Mouse (Mus musculus) hindbrain, embryonic 15.5 days (tissue): ENCODE measurements at regions not wholly inside any gene's neighbourhood (a gene's known extent, or its start where the extent isn't known, plus 50 kb on each side); places are given as distances from the start of the nearest gene placed in this dataset.

Experiments
- ATAC-seq: fragments of 200-750 bp; cut with Nextera tagmentation; 2 replicates; pipeline ENCODE4 v1.8.0; 2017; ENCODE audit warnings: low read depth, moderate number of reproducible peaks, moderate TSS enrichment; ENCODE audit not compliant: low FRiP score
- H3K27ac ChIP-seq: fragments of 300-500 bp; sonication (generic); replicated peaks from 2 replicates; pipeline ENCODE4 v1.5.1; 2015; ENCODE audit warnings: mild to moderate bottlenecking, inconsistent platforms
- H3K27me3 ChIP-seq: fragments of 300-500 bp; sonication (generic); 2 replicates; pipeline ENCODE4 v1.6.1; 2015; ENCODE audit warnings: control low read depth, inconsistent platforms
- H3K36me3 ChIP-seq: fragments of 300-500 bp; sonication (generic); 2 replicates; pipeline ENCODE4 v1.6.1; 2015; ENCODE audit warnings: control low read depth, inconsistent platforms
- H3K4me1 ChIP-seq: fragments of 300-500 bp; sonication (generic); replicated peaks from 2 replicates; pipeline ENCODE4 v1.6.1; 2015; ENCODE audit warnings: control low read depth, inconsistent platforms
- H3K4me2 ChIP-seq: fragments of 300-500 bp; sonication (generic); 2 replicates; pipeline ENCODE4 v1.6.1; 2015; ENCODE audit warnings: moderate library complexity, mild to moderate bottlenecking, inconsistent platforms
- H3K4me3 ChIP-seq: fragments of 300-500 bp; sonication (generic); 2 replicates; pipeline ENCODE4 v1.5.1; 2015; ENCODE audit warnings: mild to moderate bottlenecking, inconsistent platforms
- H3K9ac ChIP-seq: fragments of 300-500 bp; sonication (generic); 2 replicates; pipeline ENCODE4 v1.6.1; 2015; ENCODE audit warnings: inconsistent platforms
- H3K9me3 ChIP-seq: fragments of 300-500 bp; sonication (generic); 2 replicates; pipeline ENCODE4 v1.6.1; 2016; ENCODE audit warnings: control low read depth, inconsistent platforms
- WGBS: fragments of 180-500 bp; shearing (Covaris S2); methylation state at CpG from one replicate; pipeline ENCODE4 v1.1.7; 2015; 5-methylcytosine and 5-hydroxymethylcytosine counted together

- H3K4me3 ChIP-seq: no peak overlapping the region
- no peaks in the 10 kb centered on the region for H3K4me1 ChIP-seq
- no peaks in the 10 kb centered on the region for H3K9me3 ChIP-seq
- no peak overlapping the region for H3K27ac ChIP-seq
- WGBS: 85% methylated on average over 9 of the region's 9 CpGs
- ATAC-seq: no peak
- no peaks in the 10 kb centered on the region for H3K27me3 ChIP-seq
- H3K4me2 ChIP-seq: no peak overlapping the region
- H3K36me3 ChIP-seq: no peaks in the 10 kb centered on the region
- no peak overlapping the region for H3K9ac ChIP-seq
Measured at GRCm38 (mm10) chr5:46007446-46007845, 150.0 kb upstream of the Lcorl start.

- 83% methylated on average over 2 of the region's 2 CpGs for WGBS
- ATAC-seq: no peak
- no peak overlapping the region for H3K9ac ChIP-seq
Measured at GRCm38 (mm10) chr5:46006691-46007090, 149.3 kb upstream of the Lcorl start.

GRCm38 (mm10) chr5:46006228-46006627 lies 148.8 kb upstream of the Lcorl start:
- 78% methylated on average over 3 of the region's 3 CpGs for WGBS

More at GRCm38 (mm10) chr5:46006691-46007090, 149.3 kb upstream of the Lcorl start:
- H3K4me2 ChIP-seq: no peak overlapping the region
- no peaks in the 10 kb centered on the region for H3K36me3 ChIP-seq
- H3K4me1 ChIP-seq: no peaks in the 10 kb centered on the region
- no peak overlapping the region for H3K4me3 ChIP-seq
- H3K27me3 ChIP-seq: no peaks in the 10 kb centered on the region
- H3K9me3 ChIP-seq: no peaks in the 10 kb centered on the region
- no peak overlapping the region for H3K27ac ChIP-seq

GRCm38 (mm10) chr5:46005631-46006030 lies 148.2 kb upstream of the Lcorl start:
- H3K4me3 ChIP-seq: no peak overlapping the region
- 93% methylated on average over 1 of the region's 1 CpGs for WGBS
- no peak overlapping the region for H3K9ac ChIP-seq
- no peak for ATAC-seq
- no peak overlapping the region for H3K4me2 ChIP-seq
- H3K4me1 ChIP-seq: no peaks in the 10 kb centered on the region
- H3K9me3 ChIP-seq: no peaks in the 10 kb centered on the region
- H3K27me3 ChIP-seq: no peaks in the 10 kb centered on the region
- H3K27ac ChIP-seq: no peak overlapping the region
- no peaks in the 10 kb centered on the region for H3K36me3 ChIP-seq

More at GRCm38 (mm10) chr5:46006228-46006627, 148.8 kb upstream of the Lcorl start:
- H3K27me3 ChIP-seq: no peaks in the 10 kb centered on the region
- no peak for ATAC-seq
- no peaks in the 10 kb centered on the region for H3K9me3 ChIP-seq
- H3K4me1 ChIP-seq: no peaks in the 10 kb centered on the region
- H3K4me2 ChIP-seq: no peak overlapping the region
- no peak overlapping the region for H3K9ac ChIP-seq
- H3K4me3 ChIP-seq: no peak overlapping the region
- H3K27ac ChIP-seq: no peak overlapping the region
- no peaks in the 10 kb centered on the region for H3K36me3 ChIP-seq

GRCm38 (mm10) chr5:46002011-46002410 lies 144.6 kb upstream of the Lcorl start:
- H3K9ac ChIP-seq: no peak overlapping the region
- no peaks in the 10 kb centered on the region for H3K4me1 ChIP-seq
- no peak overlapping the region for H3K4me3 ChIP-seq
- no peak overlapping the region for H3K4me2 ChIP-seq
- 89% methylated on average over 5 of the region's 5 CpGs for WGBS
- H3K9me3 ChIP-seq: no peaks in the 10 kb centered on the region
- H3K36me3 ChIP-seq: no peaks in the 10 kb centered on the region
- H3K27me3 ChIP-seq: no peaks in the 10 kb centered on the region
- no peak overlapping the region for H3K27ac ChIP-seq
- ATAC-seq: no peak

- WGBS: 81% methylated on average over 2 of the region's 2 CpGs
Measured at GRCm38 (mm10) chr5:45957766-45958165, 100.4 kb upstream of the Lcorl start.

GRCm38 (mm10) chr5:45943970-45944369 lies 86.6 kb upstream of the Lcorl start:
- ATAC-seq: 0 out of 2 replicates have a peak, but pooled peaks have one; percentile 38
- Histone ChIP-seq H3K4me1 (no peaks in the 10 kb centered on the region), H3K4me2 (no peak overlapping the region), H3K27ac (no peak overlapping the region), H3K36me3 (no peaks in the 10 kb centered on the region), H3K9me3 (no peaks in the 10 kb centered on the region), H3K9ac (no peak overlapping the region), H3K27me3 (no peaks in the 10 kb centered on the region), H3K4me3 (no peak overlapping the region)
- WGBS: 80% methylated on average over 3 of the region's 3 CpGs

More at GRCm38 (mm10) chr5:45957766-45958165, 100.4 kb upstream of the Lcorl start:
- H3K9ac ChIP-seq: no peak overlapping the region
- no peak overlapping the region for H3K27ac ChIP-seq
- H3K4me3 ChIP-seq: no peak overlapping the region
- no peaks in the 10 kb centered on the region for H3K27me3 ChIP-seq
- ATAC-seq: no peak
- H3K9me3 ChIP-seq: no peaks in the 10 kb centered on the region
- no peaks in the 10 kb centered on the region for H3K4me1 ChIP-seq
- no peaks in the 10 kb centered on the region for H3K36me3 ChIP-seq
- H3K4me2 ChIP-seq: no peak overlapping the region

GRCm38 (mm10) chr5:45932970-45933369 lies 75.6 kb upstream of the Lcorl start:
- ATAC-seq: no peak
- WGBS: 35% methylated on average over 4 of the region's 4 CpGs
- H3K36me3 ChIP-seq: no peaks in the 10 kb centered on the region
- H3K9ac ChIP-seq: no peak overlapping the region
- H3K9me3 ChIP-seq: no peaks in the 10 kb centered on the region
- no peak overlapping the region for H3K27ac ChIP-seq
- no peaks in the 10 kb centered on the region for H3K27me3 ChIP-seq
- H3K4me1 ChIP-seq: no peaks in the 10 kb centered on the region
- H3K4me2 ChIP-seq: no peak overlapping the region
- H3K4me3 ChIP-seq: no peak overlapping the region

- no peaks in the 10 kb centered on the region for H3K27me3 ChIP-seq
- H3K4me2 ChIP-seq: no peak overlapping the region
- no peak overlapping the region for H3K27ac ChIP-seq
- no peaks in the 10 kb centered on the region for H3K36me3 ChIP-seq
- no peaks in the 10 kb centered on the region for H3K4me1 ChIP-seq
- 84% methylated on average over 2 of the region's 2 CpGs for WGBS
- no peak overlapping the region for H3K9ac ChIP-seq
- ATAC-seq: no peak
- no peak overlapping the region for H3K4me3 ChIP-seq
- no peaks in the 10 kb centered on the region for H3K9me3 ChIP-seq
Measured at GRCm38 (mm10) chr5:45931252-45931651, 73.8 kb upstream of the Lcorl start.

- ATAC-seq: no peak
- WGBS: 70% methylated on average over 9 of the region's 9 CpGs
Measured at GRCm38 (mm10) chr5:45925879-45926410, 68.5 kb upstream of the Lcorl start.

GRCm38 (mm10) chr5:45923907-45924594 lies 66.6 kb upstream of the Lcorl start:
- Histone ChIP-seq H3K9ac (no peak overlapping the region), H3K36me3 (no peaks in the 10 kb centered on the region), H3K9me3 (no peaks in the 10 kb centered on the region), H3K4me1 (no peaks in the 10 kb centered on the region), H3K27me3 (no peaks in the 10 kb centered on the region), H3K4me3 (no peak overlapping the region), H3K4me2 (no peak overlapping the region), H3K27ac (no peak overlapping the region)
- no peak for ATAC-seq
- 91% methylated on average over 3 of the region's 3 CpGs for WGBS

More at GRCm38 (mm10) chr5:45925879-45926410, 68.5 kb upstream of the Lcorl start:
- no peaks in the 10 kb centered on the region for H3K27me3 ChIP-seq
- no peak overlapping the region for H3K4me2 ChIP-seq
- H3K27ac ChIP-seq: no peak overlapping the region
- no peak overlapping the region for H3K9ac ChIP-seq
- H3K9me3 ChIP-seq: no peaks in the 10 kb centered on the region
- no peaks in the 10 kb centered on the region for H3K4me1 ChIP-seq
- H3K4me3 ChIP-seq: no peak overlapping the region
- no peaks in the 10 kb centered on the region for H3K36me3 ChIP-seq
